ENCODE assay signal across 10 mouse cellular contexts in genomic region chr11:114923961-114924360, GRCm38 (mm10). TPM values are rescaled to one million over a fixed set of nuclear protein-coding genes. Genes with fewer than 3 reads are reported as not detected.
A peak's percentile ranks its signal among the peaks of the same experiment; 100 is the strongest.
DNase-seq lines count a peak whose midpoint lies in the region; ATAC-seq and TF ChIP-seq lines count a peak whose summit lies in the region.
"Had no signal": no experiment of that assay in that cellular context is flagged by ENCODE, and none has a peak within 500 bp of the region (broad histone marks: within the 10 kb centered on the region; RNA-seq: fewer than 3 reads in every experiment).

No protein-coding gene starts in this region.

- no peak overlapping the region for H3K9ac ChIP-seq in heart, embryonic 12.5 days
- H3K9ac ChIP-seq: embryonic facial prominence, embryonic 12.5 days; limb, embryonic 13.5 days had no signal

- WGBS in spleen, adult 2 months, result 67% methylated on average over 4 of the region's 4 CpGs
- WGBS in heart, embryonic 12.5 days, result 61% methylated on average over 4 of the region's 4 CpGs

- TF ChIP-seq POLR2A in spleen, adult 2 months (IDR thresholded peaks at IDR 0.05; ENCODE audit: low read depth, low read length), result no peak

- no peaks in the 10 kb centered on the region for H3K4me1 ChIP-seq in spleen, adult 2 months (ENCODE audit: control insufficient read depth, insufficient read depth, insufficient read length)
- peaks cover 10% of the 10 kb centered on the region for H3K4me1 ChIP-seq in heart, embryonic 12.5 days (replicated peaks)
- H3K4me1 ChIP-seq: embryonic facial prominence, embryonic 12.5 days; limb, embryonic 13.5 days had no signal

- peak; percentile 66 for TF ChIP-seq CTCF in layer of hippocampus, adult 2 months (conservative IDR thresholded peaks at IDR 0.05)
- peak; percentile 67; the same call in 1 of the 2 replicates for TF ChIP-seq CTCF in spleen, adult 2 months (IDR thresholded peaks at IDR 0.05; ENCODE audit: extremely low read depth, insufficient read depth, insufficient read length, insufficient replicate concordance)

- DNase-seq in layer of hippocampus, adult 2 months (ENCODE audit: low spot score in 2 of 2), result no peak
- no peak for DNase-seq in layer of hippocampus, postnatal 14 days (ENCODE audit: low spot score in 2 of 2)
- DNase-seq in WW6 (ENCODE audit: low read depth, low spot score), result peak; percentile 54
- DNase-seq in spleen, adult 2 months (ENCODE audit: low read depth in 1 of 2, low spot score in 2 of 2), result peak in 1 of 2 experiments; percentile 47
- no peak for DNase-seq in right cerebral cortex, postnatal 36 days (ENCODE audit: low spot score in 2 of 2)
- DNase-seq in adrenal gland, adult 18-20 months (ENCODE audit: low spot score in 2 of 2), result no peak

- no peaks in the 10 kb centered on the region for H3K27me3 ChIP-seq in spleen, adult 2 months (ENCODE audit: control insufficient read depth, insufficient read depth, low read length)
- no peaks in the 10 kb centered on the region for H3K27me3 ChIP-seq in heart, embryonic 12.5 days (replicated peaks)
- H3K27me3 ChIP-seq: embryonic facial prominence, embryonic 12.5 days; limb, embryonic 13.5 days had no signal

- H3K4me2 ChIP-seq in heart, embryonic 12.5 days, result no peak overlapping the region
- H3K4me2 ChIP-seq: embryonic facial prominence, embryonic 12.5 days; limb, embryonic 13.5 days had no signal

- H3K36me3 ChIP-seq in spleen, adult 2 months (ENCODE audit: control insufficient read depth, insufficient read depth, low read length), result no peaks in the 10 kb centered on the region
- H3K36me3 ChIP-seq in heart, embryonic 12.5 days, result no peaks in the 10 kb centered on the region
- H3K36me3 ChIP-seq: embryonic facial prominence, embryonic 12.5 days; limb, embryonic 13.5 days had no signal

- 0 out of 2 replicates have a peak, but pooled peaks have one; percentile 41 for ATAC-seq in erythroid progenitor cell, adult 5-6 weeks (replicated peaks; ENCODE audit: low FRiP score, poor library complexity, severe bottlenecking)
- no peak for ATAC-seq in heart, embryonic 12.5 days (ENCODE audit: insufficient number of reproducible peaks, low FRiP score)

- H3K9me3 ChIP-seq in heart, embryonic 12.5 days (replicated peaks), result peaks cover 5% of the 10 kb centered on the region; the same call in 1 of the 2 replicates
- H3K9me3 ChIP-seq: embryonic facial prominence, embryonic 12.5 days; limb, embryonic 13.5 days had no signal

- H3K4me3 ChIP-seq in layer of hippocampus, adult 2 months, result no peak overlapping the region
- no peak overlapping the region for H3K4me3 ChIP-seq in spleen, adult 2 months (ENCODE audit: extremely low read depth, insufficient read depth, insufficient read length)
- no peak overlapping the region for H3K4me3 ChIP-seq in heart, embryonic 12.5 days
- H3K4me3 ChIP-seq: embryonic facial prominence, embryonic 12.5 days; limb, embryonic 13.5 days had no signal

- no peak overlapping the region for H3K27ac ChIP-seq in layer of hippocampus, adult 2 months
- no peak overlapping the region for H3K27ac ChIP-seq in spleen, adult 2 months (ENCODE audit: insufficient read depth, low read length)
- H3K27ac ChIP-seq in heart, embryonic 12.5 days (ENCODE audit: poor library complexity, severe bottlenecking), result no peak overlapping the region
- H3K27ac ChIP-seq: embryonic facial prominence, embryonic 12.5 days; limb, embryonic 13.5 days had no signal

RNA-seq across cellular contexts. Expression of gene Cd300lb, which starts 10.2 kb away (rescaled TPM):
- total RNA-seq in layer of hippocampus, adult 2 months (2021), result under 1 TPM in 1 of 2 experiments, not detected in 1; 0.12 TPM
- total RNA-seq in layer of hippocampus, postnatal 14 days (2021), result under 1 TPM in 1 of 2 experiments, not detected in 1; 0.12 TPM
- 5.0 and 10.1 TPM in 2 replicates for total RNA-seq in erythroid progenitor cell, adult 5-6 weeks (2015; ENCODE audit: low replicate concordance)
- 1.8 and 2.3 TPM in 2 replicates for total RNA-seq in erythroid progenitor cell, adult 5-6 weeks (2017; ENCODE audit: low replicate concordance)
- polyA plus RNA-seq in spleen, adult 2 months (2012; rRNA removed), result 3.1 and 5.3 TPM in 2 replicates
- polyA plus RNA-seq in heart, embryonic 12.5 days (2016; fragmentation: Nextera tagmentation; extraction: Ambion mirVana), result 0.89 and 0.98 TPM in 2 replicates
- total RNA-seq in adrenal gland, adult 18-20 months (2021), result under 1 TPM; 0.40 to 0.80 TPM

RNA-seq across cellular contexts. Expression of gene Cd300a, which starts 34.1 kb away (rescaled TPM):
- under 1 TPM; 0.36 to 0.42 TPM for total RNA-seq in layer of hippocampus, adult 2 months (2021)
- total RNA-seq in layer of hippocampus, postnatal 14 days (2021), result 1 to 10 TPM in 1 of 2 experiments, under 1 TPM in 1; 0.19 to 1.1 TPM
- total RNA-seq in erythroid progenitor cell, adult 5-6 weeks (2015; ENCODE audit: low replicate concordance), result 2.1 and 4.3 TPM in 2 replicates
- total RNA-seq in erythroid progenitor cell, adult 5-6 weeks (2017; ENCODE audit: low replicate concordance), result 2.9 and 6.0 TPM in 2 replicates
- 11.6 and 12.5 TPM in 2 replicates for polyA plus RNA-seq in spleen, adult 2 months (2012; rRNA removed)
- polyA plus RNA-seq in heart, embryonic 12.5 days (2016; fragmentation: Nextera tagmentation; extraction: Ambion mirVana), result 0.40 and 0.41 TPM in 2 replicates
- total RNA-seq in adrenal gland, adult 18-20 months (2021), result 1 to 10 TPM; 1.3 to 3.3 TPM

RNA-seq across cellular contexts. Expression of gene Cd300c, which starts 45.0 kb away (rescaled TPM):
- not detected for total RNA-seq in layer of hippocampus, adult 2 months (2021)
- not detected for total RNA-seq in layer of hippocampus, postnatal 14 days (2021)
- total RNA-seq in erythroid progenitor cell, adult 5-6 weeks (2015; ENCODE audit: low replicate concordance), result not detected in 2 replicates
- not detected in 2 replicates for total RNA-seq in erythroid progenitor cell, adult 5-6 weeks (2017; ENCODE audit: low replicate concordance)
- polyA plus RNA-seq in spleen, adult 2 months (2012; rRNA removed), result 5.8 and 10.8 TPM in 2 replicates
- not detected in 2 replicates for polyA plus RNA-seq in heart, embryonic 12.5 days (2016; fragmentation: Nextera tagmentation; extraction: Ambion mirVana)
- total RNA-seq in adrenal gland, adult 18-20 months (2021), result not detected
- polyA plus RNA-seq: embryonic facial prominence, embryonic 12.5 days; limb, embryonic 13.5 days had no signal
